Mouse (Mus musculus) spleen, postnatal 36 days (tissue): ENCODE measurements around the gene Snx27.
A peak's percentile ranks its signal among the peaks of the same experiment; 100 is the strongest.

Experiments
- DNase-seq, 2 experiments: peaks; one replicate each; pipeline ENCODE4 v3.0.0; 2022; ENCODE audit warnings: low spot score in 2 of 2, mixed read lengths in 1 of 2

The Snx27 gene

GRCm38 (mm10) chr3:94582456-94582891, at the start of gene Snx27:
Gene Snx27 (minus strand): TSS chr3:94582716.
- DNase-seq, result peak; percentile 87

GRCm38 (mm10) chr3:94629876-94630275, 47.4 kb upstream of the Snx27 start:
- no peak for DNase-seq

- DNase-seq, result no peak
Measured at GRCm38 (mm10) chr3:94628712-94629111, 46.2 kb upstream of the Snx27 start.

- no peak for DNase-seq
Measured at GRCm38 (mm10) chr3:94624281-94624680, 41.8 kb upstream of the Snx27 start.

- DNase-seq, result no peak
Measured at GRCm38 (mm10) chr3:94622550-94622949, 40.0 kb upstream of the Snx27 start.

- DNase-seq, result no peak
Measured at GRCm38 (mm10) chr3:94621740-94622507, 39.4 kb upstream of the Snx27 start.

GRCm38 (mm10) chr3:94616717-94617116, 34.2 kb upstream of the Snx27 start:
- peak; percentile 26 to 31 for DNase-seq

GRCm38 (mm10) chr3:94613258-94613878, 30.9 kb upstream of the Snx27 start:
- DNase-seq, result no peak

GRCm38 (mm10) chr3:94612274-94612673, 29.8 kb upstream of the Snx27 start:
- DNase-seq, result no peak

- no peak for DNase-seq
Measured at GRCm38 (mm10) chr3:94611834-94612233, 29.3 kb upstream of the Snx27 start.

- no peak for DNase-seq
Measured at GRCm38 (mm10) chr3:94611343-94611742, 28.8 kb upstream of the Snx27 start.

- no peak for DNase-seq
Measured at GRCm38 (mm10) chr3:94610581-94610980, 28.1 kb upstream of the Snx27 start.

GRCm38 (mm10) chr3:94609621-94610020, 27.1 kb upstream of the Snx27 start:
- no peak for DNase-seq

GRCm38 (mm10) chr3:94601959-94602358, 19.4 kb upstream of the Snx27 start:
- peak; percentile 10 to 40 for DNase-seq

GRCm38 (mm10) chr3:94597224-94597779, 14.8 kb upstream of the Snx27 start:
- no peak for DNase-seq

- DNase-seq, result no peak
Measured at GRCm38 (mm10) chr3:94595871-94596287, 13.4 kb upstream of the Snx27 start.

GRCm38 (mm10) chr3:94591066-94591465, 8.6 kb upstream of the Snx27 start:
- no peak for DNase-seq

GRCm38 (mm10) chr3:94587962-94588361, 5.4 kb upstream of the Snx27 start:
- DNase-seq, result peak in 1 of 2 experiments; percentile 16

- DNase-seq, result no peak
Measured at GRCm38 (mm10) chr3:94582944-94583343, 428 bp upstream of the Snx27 start.

- DNase-seq, result peak; percentile 62
Measured at GRCm38 (mm10) chr3:94581793-94582455, 592 bp downstream of the Snx27 start.

- no peak for DNase-seq
Measured at GRCm38 (mm10) chr3:94581138-94581780, 1.3 kb downstream of the Snx27 start.

GRCm38 (mm10) chr3:94574506-94574905, 8.0 kb downstream of the Snx27 start:
- DNase-seq, result no peak
